Mouse (Mus musculus): ENCODE results near the gene Unc5a.

DNA sequence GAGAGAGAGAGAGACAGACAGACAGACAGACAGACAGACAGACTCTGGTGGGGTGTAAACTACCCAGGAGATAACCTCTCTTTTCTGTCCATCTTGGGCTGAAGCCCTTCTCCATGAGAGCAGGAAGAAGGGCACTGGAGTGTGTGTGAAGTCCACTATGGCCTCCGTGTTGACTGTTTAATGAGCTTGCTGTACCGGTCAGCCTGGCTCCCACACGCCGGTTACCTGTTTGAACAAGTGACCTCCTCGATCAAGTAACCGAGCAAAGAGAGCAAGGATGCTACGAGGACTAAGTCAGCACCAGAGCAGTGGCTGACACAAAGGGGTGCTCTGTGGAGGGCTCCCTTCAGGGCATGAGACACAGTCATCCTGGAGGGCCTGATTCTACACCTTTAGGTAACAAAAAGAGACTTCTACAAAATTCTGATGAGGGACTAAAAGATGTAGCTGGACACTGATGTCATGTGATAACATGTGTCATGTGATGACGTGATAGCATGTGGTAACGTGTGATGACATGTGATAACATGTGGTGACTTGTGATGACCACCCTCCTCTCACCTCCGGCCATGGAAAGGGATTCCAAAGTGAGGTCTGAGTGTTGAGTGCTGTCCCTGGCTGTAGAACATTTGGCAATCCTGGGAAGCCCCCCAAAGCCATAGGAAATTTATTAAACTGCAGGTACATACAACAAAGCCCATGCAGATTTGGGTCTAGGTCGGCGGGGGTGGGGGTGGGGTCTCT, 68.1 kb downstream of the Unc5a start:
- no peak for TF ChIP-seq CTCF (IDR thresholded peaks at IDR 0.05; ENCODE audit: low read depth)
- TF ChIP-seq EP300 (IDR thresholded peaks at IDR 0.05; ENCODE audit: low read depth): no peak

Data from liver, postnatal 0 days (tissue).